Mouse (Mus musculus): Measurements from ENCODE around the gene Lman2l. TPM values are rescaled to one million over a fixed set of nuclear protein-coding genes. Genes with fewer than 3 reads are reported as not detected.

Lman2l gene
- polyA plus RNA-seq, 1 experiment from 2014 or later: 15.9 TPM

- DNase-seq (ENCODE audit: low spot score) (no peak), ATAC-seq (no peak)
- Histone ChIP-seq H3K4me2 (replicated peaks; ENCODE audit: low read depth, low read length) (no peak overlapping the region), H3K4me3 (ENCODE audit: low read depth, low read length) (no peak overlapping the region), H3K4me1 (ENCODE audit: insufficient read depth, low read depth, low read length) (no peaks in the 10 kb centered on the region), H3K9me3 (ENCODE audit: low read length) (no peaks in the 10 kb centered on the region), H3K36me3 (ENCODE audit: insufficient read depth, low read length) (no peaks in the 10 kb centered on the region), H3K9ac (replicated peaks; ENCODE audit: low read depth) (no peak overlapping the region), H3K27me3 (replicated peaks; ENCODE audit: insufficient read depth, low read length) (no peaks in the 10 kb centered on the region), H3K27ac (ENCODE audit: low read length) (no peak overlapping the region)
- WGBS: 69% methylated on average over 4 of the region's 4 CpGs
- TF ChIP-seq EP300 (IDR thresholded peaks at IDR 0.05) (no peak), CTCF (IDR thresholded peaks at IDR 0.05) (no peak)
Measured at GRCm38 (mm10) chr1:36483825-36484224, 38.8 kb upstream of the Lman2l start.

GRCm38 (mm10) chr1:36479903-36480899 is 35.1 kb upstream of the Lman2l start:
- peak overlapping the region; percentile 81 for H3K27ac ChIP-seq (ENCODE audit: low read length)
- H3K4me1 ChIP-seq (ENCODE audit: insufficient read depth, low read depth, low read length): peaks cover 10% of the 10 kb centered on the region
- H3K27me3 ChIP-seq (replicated peaks; ENCODE audit: insufficient read depth, low read length): no peaks in the 10 kb centered on the region
- no peaks in the 10 kb centered on the region for H3K9me3 ChIP-seq (ENCODE audit: low read length)
- no peaks in the 10 kb centered on the region for H3K36me3 ChIP-seq (ENCODE audit: insufficient read depth, low read length)
- no peak overlapping the region for H3K9ac ChIP-seq (replicated peaks; ENCODE audit: low read depth)
- DNase-seq (ENCODE audit: low spot score) (peak; percentile 70), ATAC-seq (peak; percentile 90)
- no peak for TF ChIP-seq EP300 (IDR thresholded peaks at IDR 0.05)
- TF ChIP-seq CTCF (IDR thresholded peaks at IDR 0.05): peak; percentile 51
- no peak overlapping the region for H3K4me3 ChIP-seq (ENCODE audit: low read depth, low read length)
- 61% methylated on average over 12 of the region's 12 CpGs for WGBS
- H3K4me2 ChIP-seq (replicated peaks; ENCODE audit: low read depth, low read length): no peak overlapping the region

GRCm38 (mm10) chr1:36478343-36478795 is 33.3 kb upstream of the Lman2l start:
- ATAC-seq (no peak), DNase-seq (ENCODE audit: low spot score) (no peak)
- Histone ChIP-seq H3K9me3 (ENCODE audit: low read length) (no peaks in the 10 kb centered on the region), H3K27ac (ENCODE audit: low read length) (no peak overlapping the region), H3K4me3 (ENCODE audit: low read depth, low read length) (no peak overlapping the region), H3K4me2 (replicated peaks; ENCODE audit: low read depth, low read length) (no peak overlapping the region), H3K4me1 (ENCODE audit: insufficient read depth, low read depth, low read length) (peaks cover 21% of the 10 kb centered on the region), H3K36me3 (ENCODE audit: insufficient read depth, low read length) (no peaks in the 10 kb centered on the region), H3K9ac (replicated peaks; ENCODE audit: low read depth) (no peak overlapping the region), H3K27me3 (replicated peaks; ENCODE audit: insufficient read depth, low read length) (no peaks in the 10 kb centered on the region)
- TF ChIP-seq EP300 (IDR thresholded peaks at IDR 0.05) (no peak), CTCF (IDR thresholded peaks at IDR 0.05) (no peak)
- 37% methylated on average over 2 of the region's 2 CpGs for WGBS

GRCm38 (mm10) chr1:36476426-36476825 is 31.4 kb upstream of the Lman2l start:
- DNase-seq (ENCODE audit: low spot score) (no peak), ATAC-seq (no peak)
- Histone ChIP-seq H3K27me3 (replicated peaks; ENCODE audit: insufficient read depth, low read length) (no peaks in the 10 kb centered on the region), H3K9me3 (ENCODE audit: low read length) (no peaks in the 10 kb centered on the region), H3K4me2 (replicated peaks; ENCODE audit: low read depth, low read length) (0 out of 2 replicates have a peak overlapping the region, but pooled peaks have one; percentile 11), H3K4me3 (ENCODE audit: low read depth, low read length) (no peak overlapping the region), H3K9ac (replicated peaks; ENCODE audit: low read depth) (no peak overlapping the region), H3K27ac (ENCODE audit: low read length) (no peak overlapping the region), H3K4me1 (ENCODE audit: insufficient read depth, low read depth, low read length) (peaks cover 33% of the 10 kb centered on the region), H3K36me3 (ENCODE audit: insufficient read depth, low read length) (no peaks in the 10 kb centered on the region)
- TF ChIP-seq EP300 (IDR thresholded peaks at IDR 0.05) (no peak), CTCF (IDR thresholded peaks at IDR 0.05) (no peak)
- WGBS: 56% methylated on average over 7 of the region's 7 CpGs

GRCm38 (mm10) chr1:36475480-36476110 is 30.5 kb upstream of the Lman2l start:
- no peak for ATAC-seq
- Histone ChIP-seq H3K4me3 (ENCODE audit: low read depth, low read length) (no peak overlapping the region), H3K4me1 (ENCODE audit: insufficient read depth, low read depth, low read length) (peaks cover 33% of the 10 kb centered on the region), H3K27me3 (replicated peaks; ENCODE audit: insufficient read depth, low read length) (no peaks in the 10 kb centered on the region), H3K9me3 (ENCODE audit: low read length) (no peaks in the 10 kb centered on the region), H3K9ac (replicated peaks; ENCODE audit: low read depth) (no peak overlapping the region), H3K36me3 (ENCODE audit: insufficient read depth, low read length) (no peaks in the 10 kb centered on the region), H3K4me2 (replicated peaks; ENCODE audit: low read depth, low read length) (peak overlapping the region; percentile 32), H3K27ac (ENCODE audit: low read length) (no peak overlapping the region)
- TF ChIP-seq CTCF (IDR thresholded peaks at IDR 0.05): no peak
- no peak for TF ChIP-seq EP300 (IDR thresholded peaks at IDR 0.05)
- 31% methylated on average over 8 of the region's 8 CpGs for WGBS
- DNase-seq (ENCODE audit: low spot score): no peak

GRCm38 (mm10) chr1:36474646-36475045 is 29.6 kb upstream of the Lman2l start:
- Histone ChIP-seq H3K27me3 (replicated peaks; ENCODE audit: insufficient read depth, low read length) (no peaks in the 10 kb centered on the region), H3K4me3 (ENCODE audit: low read depth, low read length) (no peak overlapping the region), H3K4me2 (replicated peaks; ENCODE audit: low read depth, low read length) (peak overlapping the region; percentile 43), H3K36me3 (ENCODE audit: insufficient read depth, low read length) (no peaks in the 10 kb centered on the region), H3K4me1 (ENCODE audit: insufficient read depth, low read depth, low read length) (peaks cover 33% of the 10 kb centered on the region), H3K9ac (replicated peaks; ENCODE audit: low read depth) (no peak overlapping the region), H3K9me3 (ENCODE audit: low read length) (no peaks in the 10 kb centered on the region), H3K27ac (ENCODE audit: low read length) (no peak overlapping the region)
- DNase-seq (ENCODE audit: low spot score): no peak
- WGBS: 38% methylated on average over 3 of the region's 3 CpGs
- TF ChIP-seq CTCF (IDR thresholded peaks at IDR 0.05) (no peak), EP300 (IDR thresholded peaks at IDR 0.05) (no peak)
- ATAC-seq: no peak
